Mouse (Mus musculus) heart, adult 2 months (tissue): ENCODE measurements around the gene Naa80. TPM values are rescaled to one million over a fixed set of nuclear protein-coding genes. Genes with fewer than 3 reads are reported as not detected.

Experiments
- DNase-seq, 2 experiments: peaks; one replicate each; pipeline ENCODE4 v3.0.0; 2021
- H3K27ac ChIP-seq: fragments of 200-600 bp; 2 replicates; pipeline ENCODE4 v1.8.1; 2022
- H3K27me3 ChIP-seq: fragments of 200-500 bp; 2 replicates; pipeline ENCODE4 v1.6.1; 2012; ENCODE audit warnings: mild to moderate bottlenecking, low read length, inconsistent platforms, mixed read lengths; ENCODE audit not compliant: control insufficient read depth, insufficient read depth
- H3K36me3 ChIP-seq: fragments of 200-500 bp; 2 replicates; pipeline ENCODE4 v1.6.1; 2012; ENCODE audit warnings: low read length, inconsistent platforms; ENCODE audit not compliant: control insufficient read depth, insufficient read depth
- H3K4me1 ChIP-seq: fragments of 200-500 bp; 2 replicates; pipeline ENCODE4 v1.6.1; 2011; ENCODE audit warnings: low read length; ENCODE audit not compliant: control insufficient read depth, insufficient read depth
- H3K4me3 ChIP-seq: fragments of 200-600 bp; 2 replicates; pipeline ENCODE4 v1.8.1; 2022
- H3K79me2 ChIP-seq: fragments of 200-500 bp; replicated peaks from 2 replicates; pipeline ENCODE4 v1.6.1; 2012; ENCODE audit warnings: mild to moderate bottlenecking, inconsistent platforms, low read length, moderate library complexity, mixed read lengths; ENCODE audit not compliant: control insufficient read depth, insufficient read depth
- H3K9ac ChIP-seq: fragments of 200-500 bp; 2 replicates; pipeline ENCODE4 v1.6.1; 2012; ENCODE audit warnings: low read depth, mild to moderate bottlenecking, control low read depth, inconsistent platforms, low read length, mixed read lengths
- CTCF ChIP-seq: fragments of 200-600 bp; IDR thresholded peaks from 2 replicates; pipeline ENCODE4 v1.8.1; 2022; ENCODE audit warnings: antibody characterized with exemption, mild to moderate bottlenecking, moderate library complexity
- EP300 ChIP-seq: fragments of 200-500 bp; IDR thresholded peaks from 2 replicates; pipeline ENCODE4 v1.6.1; 2011; ENCODE audit warnings: low read depth, low read length, control low read depth; ENCODE audit not compliant: insufficient read depth
- POLR2A ChIP-seq: fragments of 200-500 bp; IDR thresholded peaks from 2 replicates; pipeline ENCODE4 v1.6.1; 2011; ENCODE audit warnings: mild to moderate bottlenecking, low read depth, low read length, control low read depth; ENCODE audit not compliant: insufficient read depth
- WGBS: fragments of 180-500 bp; shearing (Covaris S2); methylation state at CpG from one replicate; pipeline ENCODE4 v1.1.7; 2018; 5-methylcytosine and 5-hydroxymethylcytosine counted together
- intact Hi-C: fragments of 180-260 bp; cut with DNase I; formaldehyde crosslinking; loops from one replicate; pipeline ENCODE4 v1.15.1; 2025
- polyA plus RNA-seq: library from polyadenylated mRNA; depleted of rRNA; stranded (reverse); fragments of >200 nt; gene quantifications from 2 replicates; pipeline ENCODE4 v1.2.3, GENCODE M21; 2012
- total RNA-seq, 2 experiments: library from RNA; stranded (reverse); gene quantifications; 2 replicates each; pipeline ENCODE4 v1.2.3; 2021

The Naa80 gene
- total and polyA plus RNA-seq, 3 experiments: 14.9 to 45.4 (median 17.4) TPM

- DNase-seq: no peak
- H3K36me3 ChIP-seq: peaks cover 5% of the 10 kb centered on the region; the same call in 1 of the 2 replicates
- intact Hi-C loops: loop anchor here (10.0 kb wide), 2 partner anchors 645 to 855 kb away; partner anchors contain the start of genes Manf and Tex264
- no peak overlapping the region for H3K27ac ChIP-seq
- H3K27me3 ChIP-seq: no peaks in the 10 kb centered on the region
- no peak overlapping the region for H3K4me3 ChIP-seq
- WGBS: 92% methylated on average over 8 of the region's 8 CpGs
- no peak overlapping the region for H3K9ac ChIP-seq
- peaks cover 15% of the 10 kb centered on the region for H3K4me1 ChIP-seq
- peaks cover 9% of the 10 kb centered on the region for H3K79me2 ChIP-seq
- no peak for TF ChIP-seq CTCF
- no peak for TF ChIP-seq POLR2A
- no peak for TF ChIP-seq EP300
Observed at GRCm38 (mm10) chr9:107539940-107540339, 38.7 kb upstream of the Naa80 start.

- Histone ChIP-seq H3K36me3 (peaks cover 5% of the 10 kb centered on the region; the same call in 1 of the 2 replicates), H3K4me1 (peaks cover 15% of the 10 kb centered on the region), H3K4me3 (no peak overlapping the region), H3K79me2 (peaks cover 5% of the 10 kb centered on the region; the same call in 1 of the 2 replicates), H3K27me3 (no peaks in the 10 kb centered on the region), H3K9ac (no peak overlapping the region), H3K27ac (no peak overlapping the region)
- intact Hi-C loops: loop anchor here (10.0 kb wide), 1 partner anchor 856 kb away; the partner anchor contains the start of gene Tex264
- WGBS: 66% methylated on average over 4 of the region's 4 CpGs
- TF ChIP-seq POLR2A (no peak), EP300 (no peak), CTCF (no peak)
- DNase-seq: no peak
Observed at GRCm38 (mm10) chr9:107540420-107540819, 38.3 kb upstream of the Naa80 start.

- H3K36me3 ChIP-seq: peaks cover 5% of the 10 kb centered on the region; the same call in 1 of the 2 replicates
- intact Hi-C loops: loop anchor here (10.0 kb wide), 1 partner anchor 856 kb away; the partner anchor contains the start of gene Tex264
- no peaks in the 10 kb centered on the region for H3K27me3 ChIP-seq
- H3K79me2 ChIP-seq: 0 out of 2 replicates have a peak, but pooled peaks cover 3% of the 10 kb centered on the region
- WGBS: 33% methylated on average over 10 of the region's 10 CpGs
- peaks cover 11% of the 10 kb centered on the region for H3K4me1 ChIP-seq
- DNase-seq: no peak
- TF ChIP-seq POLR2A: no peak
- no peak for TF ChIP-seq CTCF
- TF ChIP-seq EP300: no peak
- no peak overlapping the region; the same call in 1 of the 2 replicates for H3K27ac ChIP-seq
- H3K9ac ChIP-seq: no peak overlapping the region
- peak overlapping the region; percentile 75 for H3K4me3 ChIP-seq
Observed at GRCm38 (mm10) chr9:107541005-107541404, 37.7 kb upstream of the Naa80 start.

DNA sequence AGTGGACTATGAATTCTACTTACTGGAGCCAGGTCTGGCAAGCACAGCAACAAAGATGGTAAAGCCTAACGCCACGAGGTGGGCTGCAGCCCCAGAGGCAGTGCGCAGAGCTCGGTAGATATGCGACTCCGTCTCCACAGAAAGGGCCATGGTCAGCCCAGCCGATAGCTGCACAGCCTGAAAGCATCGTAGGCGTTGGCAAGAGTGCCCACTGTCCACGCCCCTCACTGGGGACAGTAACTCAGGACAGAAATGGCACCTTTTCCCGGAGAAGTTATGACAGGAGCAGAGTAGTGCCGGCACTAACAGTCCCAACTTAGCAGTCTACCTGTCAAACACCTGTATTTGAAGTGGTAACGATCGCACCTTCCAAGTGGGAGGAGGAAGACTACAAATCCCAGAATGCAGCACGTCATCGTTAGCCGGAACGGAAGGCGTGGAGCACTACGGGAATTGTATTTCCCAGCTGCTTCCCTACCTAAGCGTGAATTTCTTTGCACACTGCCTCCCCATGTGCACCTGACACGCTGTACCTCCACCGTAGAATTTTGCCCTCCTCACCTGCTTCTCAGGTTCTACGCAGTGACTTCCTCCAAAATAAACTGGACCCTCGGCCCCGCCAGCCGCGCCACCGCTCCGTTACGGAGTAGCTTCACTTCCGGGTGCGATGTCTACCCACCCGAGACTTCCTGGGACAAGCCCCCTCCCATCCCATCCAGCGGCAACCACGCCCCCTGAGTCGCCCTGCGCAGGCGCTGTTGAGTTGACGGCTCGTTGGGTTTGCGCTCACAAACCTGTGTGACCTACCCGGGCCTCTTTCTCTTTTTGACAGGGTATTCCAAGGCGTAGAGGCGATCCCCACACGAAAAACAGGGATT is 37.0 kb upstream of the Naa80 start, which contains the start of the genes Cyb561d2 and Nprl2:
Gene Cyb561d2 (minus strand): TSS at position 720 of the 878 bp plus-strand sequence.
Gene Nprl2 (plus strand): TSS at position 753 of the 878 bp plus-strand sequence.
- 1% methylated on average over 46 of the region's 46 CpGs for WGBS
- Histone ChIP-seq H3K9ac (peak within 1 kb of the TSS; percentile 69), H3K4me3 (peak within 1 kb of the TSS; percentile 75), H3K27ac (peak within 1 kb of the TSS; percentile 76), H3K36me3 (peaks cover 3% of the 10 kb centered on the region; the same call in 1 of the 2 replicates), H3K27me3 (no peaks in the 10 kb centered on the region), H3K4me1 (peaks cover 6% of the 10 kb centered on the region), H3K79me2 (no peaks in the 10 kb centered on the region)
- peak; percentile 95 to 96 for DNase-seq
- intact Hi-C loops: loop anchor here (1.0 to 10.0 kb wide), 2 partner anchors 8 to 857 kb away; partner anchors contain the start of genes Tex264 and Tmem115
- TF ChIP-seq EP300 (peak; percentile 66), CTCF (no peak), POLR2A (peak; percentile 84)

- H3K79me2 ChIP-seq: no peaks in the 10 kb centered on the region
- peaks cover 5% of the 10 kb centered on the region; the same call in 1 of the 2 replicates for H3K4me1 ChIP-seq
- H3K27ac ChIP-seq: peak overlapping the region; percentile 76
- H3K4me3 ChIP-seq: peak overlapping the region; percentile 75
- H3K9ac ChIP-seq: peak overlapping the region; percentile 69
- no peak for DNase-seq
- H3K27me3 ChIP-seq: no peaks in the 10 kb centered on the region
- TF ChIP-seq POLR2A (no peak), EP300 (no peak)
- intact Hi-C loops: loop anchor here (1.0 to 10.0 kb wide), 2 partner anchors 9 to 858 kb away; partner anchors contain the start of genes Tex264 and Tmem115
- WGBS: 2% methylated on average over 11 of the region's 11 CpGs
- H3K36me3 ChIP-seq: no peaks in the 10 kb centered on the region
Observed at GRCm38 (mm10) chr9:107542352-107542686, 36.4 kb upstream of the Naa80 start.
